Mouse (Mus musculus): ENCODE measurements around the gene Cep112.

- no peak for TF ChIP-seq GATA1 (IDR thresholded peaks at IDR 0.05; ENCODE audit: borderline replicate concordance, low read length)
- no peak for TF ChIP-seq FLI1 (IDR thresholded peaks at IDR 0.05; ENCODE audit: low read length)
Observed at GRCm38 (mm10) chr11:108774019-108774670, 349.2 kb downstream of the Cep112 start.

Data from megakaryocyte, embryonic 14.5 days (primary cell).